Mouse (Mus musculus): ENCODE data around the gene Hpcal1.

GRCm38 (mm10) chr12:17677743-17678142 lies 12.9 kb upstream of the Hpcal1 start:
- TF ChIP-seq HCFC1 (IDR thresholded peaks at IDR 0.05; ENCODE audit: borderline replicate concordance, insufficient read depth, low read length) (no peak), ZC3H11A (IDR thresholded peaks at IDR 0.05; ENCODE audit: borderline replicate concordance, low read depth, low read length) (no peak), CHD2 (IDR thresholded peaks at IDR 0.05; ENCODE audit: low read depth, low read length) (no peak), ZNF384 (IDR thresholded peaks at IDR 0.05; ENCODE audit: low read depth, low read length) (no peak), MAFK (IDR thresholded peaks at IDR 0.05; ENCODE audit: insufficient read depth, low read depth, low read length) (no peak)

Measured in ES-E14 (cell line).